Mouse (Mus musculus): Measurements from ENCODE around the gene Vps11. TPM values are rescaled to one million over a fixed set of nuclear protein-coding genes. Genes with fewer than 3 reads are reported as not detected.
"Not testable (repeated sequence)": the region's sequence is repeated elsewhere in the genome, so short reads cannot be mapped to it uniquely, and the experiment has no call there.

Gene Vps11
- total RNA-seq, 4 experiments from 2014 or later: 78.0 to 91.8 (median 85.8) TPM

DNA sequence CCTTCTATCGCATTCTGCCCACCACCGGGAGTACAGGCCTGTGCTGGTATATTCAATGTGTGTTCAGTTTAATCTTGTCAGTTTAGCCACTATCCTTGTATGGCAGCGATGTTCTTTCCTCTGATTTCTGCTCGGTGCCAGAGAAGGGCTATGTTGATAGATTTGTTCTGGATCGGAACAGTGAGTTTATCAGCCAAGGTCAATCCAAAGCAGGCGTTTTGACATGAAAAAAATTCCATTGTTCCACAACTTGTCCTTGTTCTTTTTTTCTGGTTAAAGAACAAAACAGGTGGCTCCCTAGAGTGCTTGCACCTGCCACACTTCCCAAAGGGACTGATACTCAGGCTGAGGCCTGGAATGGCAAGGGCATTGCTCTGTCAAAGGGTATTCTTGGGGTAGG is 14.7 kb upstream of the Vps11 start:
- DNase-seq: no peak

- no peak for DNase-seq
Measured at GRCm38 (mm10) chr9:44373386-44373785, 11.9 kb upstream of the Vps11 start.

DNA sequence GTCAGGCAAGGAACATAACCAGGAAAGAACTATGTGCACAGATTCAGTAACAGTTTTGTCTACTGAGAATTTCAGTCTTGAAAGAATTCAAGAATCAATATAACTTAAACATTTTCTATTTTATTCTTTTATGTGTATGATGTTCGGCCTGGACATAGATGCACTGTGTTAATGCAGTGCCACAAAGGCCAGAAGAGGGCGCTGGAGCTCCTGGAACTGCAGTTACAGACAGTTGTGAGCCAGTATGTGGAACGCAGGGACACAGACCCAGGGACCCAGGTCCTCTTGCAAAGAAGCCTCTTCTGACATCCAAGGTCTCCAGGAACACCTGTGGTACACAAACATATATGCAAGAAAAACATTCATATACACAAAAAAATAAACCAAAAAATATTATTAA is 3.0 kb upstream of the Vps11 start:
- no peak for DNase-seq

DNA sequence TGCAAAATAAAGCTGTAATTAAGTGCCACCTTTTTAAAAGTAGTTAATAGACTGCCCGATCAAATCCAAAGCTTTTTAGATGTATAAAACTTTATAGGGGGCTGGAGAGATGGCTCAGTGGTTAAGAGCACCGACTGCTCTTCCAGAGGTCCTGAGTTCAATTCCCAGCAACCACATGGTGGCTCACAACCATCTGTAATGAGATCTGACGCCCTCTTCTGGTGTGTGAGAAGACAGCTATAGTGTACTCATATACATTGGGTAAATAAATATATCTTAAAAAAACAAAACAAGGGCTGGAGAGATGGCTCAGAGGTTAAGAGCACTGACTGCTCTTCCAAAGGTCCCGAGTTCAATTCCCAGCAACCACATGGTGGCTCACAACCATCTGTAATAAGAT is 461 bp upstream of the Vps11 start:
- DNase-seq: not testable (repeated sequence)

- no peak for DNase-seq
Measured at GRCm38 (mm10) chr9:44357207-44357606, 4.3 kb downstream of the Vps11 start.

DNA sequence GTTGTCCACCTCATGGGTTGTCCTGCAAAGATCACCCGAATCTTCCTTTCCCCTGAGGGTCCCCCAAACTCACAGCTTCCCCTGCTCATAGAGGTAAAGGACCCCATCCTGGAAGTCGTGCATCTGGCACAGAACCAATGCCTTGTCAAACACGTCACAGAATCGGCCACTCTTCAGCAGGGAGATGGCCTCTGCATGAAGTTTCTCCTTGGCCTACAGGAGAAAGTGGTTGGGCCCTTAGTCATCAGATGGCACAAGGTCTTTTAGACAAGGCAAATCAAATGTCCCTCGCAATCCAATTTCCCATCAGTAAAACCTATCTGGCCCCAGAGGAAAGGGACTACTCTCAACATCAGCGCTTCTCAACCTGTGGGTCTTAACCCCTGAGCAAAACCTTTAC is 8.3 kb downstream of the Vps11 start:
- peak; percentile 68 for DNase-seq

DNA sequence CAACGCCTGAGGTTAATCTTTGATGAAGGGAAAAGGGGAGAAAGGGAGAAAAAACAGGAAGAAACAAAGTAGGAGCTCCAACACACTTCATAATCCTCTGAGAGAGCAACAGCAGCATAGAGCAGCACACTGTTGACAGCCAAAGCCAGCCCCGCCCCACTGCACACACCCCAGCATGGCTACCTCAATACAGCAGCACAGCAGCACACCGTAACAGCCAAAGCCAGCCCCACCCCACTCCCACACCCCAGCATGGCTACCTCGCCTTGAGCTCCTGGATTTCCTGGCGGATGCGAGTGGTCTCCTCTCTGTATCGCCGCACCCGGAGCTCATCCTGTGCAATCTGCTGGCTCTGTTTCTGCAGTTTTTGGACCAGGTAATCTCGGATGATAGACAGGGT is 9.1 kb downstream of the Vps11 start:
- DNase-seq: no peak

- DNase-seq: no peak
Measured at GRCm38 (mm10) chr9:44351396-44351795, 10.1 kb downstream of the Vps11 start.

DNA sequence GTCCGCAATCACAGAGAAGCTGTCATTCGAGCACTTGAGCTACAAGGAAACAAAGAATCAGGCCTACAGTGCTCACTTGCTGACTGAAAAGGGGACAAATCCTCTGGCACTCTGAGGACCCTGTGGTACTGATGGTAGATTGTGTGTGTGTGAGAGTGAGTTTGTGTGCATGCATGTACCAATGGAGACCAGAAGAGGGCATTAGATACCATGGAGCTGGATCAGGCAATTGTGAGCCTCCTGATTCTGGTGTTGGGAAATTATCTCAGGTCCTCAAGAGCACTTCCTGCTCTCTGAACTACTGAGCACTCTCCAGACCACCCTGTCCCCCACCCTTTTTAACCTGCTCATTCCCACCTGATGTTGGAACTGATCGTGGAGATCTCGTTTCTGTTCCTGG is 12.9 kb downstream of the Vps11 start:
- DNase-seq: no peak

GRCm38 (mm10) chr9:44347621-44348020 is 13.8 kb downstream of the Vps11 start:
- no peak for DNase-seq

- no peak for DNase-seq
Measured at GRCm38 (mm10) chr9:44347166-44347565, 14.3 kb downstream of the Vps11 start.

- no peak for DNase-seq
Measured at GRCm38 (mm10) chr9:44345570-44346433, 15.7 kb downstream of the Vps11 start.

- DNase-seq: peak; percentile 90
Measured at GRCm38 (mm10) chr9:44343781-44344421, 17.6 kb downstream of the Vps11 start, which contains the start of gene Hmbs. Gene Hmbs, minus strand, starts transcription at chr9:44344228.

DNA sequence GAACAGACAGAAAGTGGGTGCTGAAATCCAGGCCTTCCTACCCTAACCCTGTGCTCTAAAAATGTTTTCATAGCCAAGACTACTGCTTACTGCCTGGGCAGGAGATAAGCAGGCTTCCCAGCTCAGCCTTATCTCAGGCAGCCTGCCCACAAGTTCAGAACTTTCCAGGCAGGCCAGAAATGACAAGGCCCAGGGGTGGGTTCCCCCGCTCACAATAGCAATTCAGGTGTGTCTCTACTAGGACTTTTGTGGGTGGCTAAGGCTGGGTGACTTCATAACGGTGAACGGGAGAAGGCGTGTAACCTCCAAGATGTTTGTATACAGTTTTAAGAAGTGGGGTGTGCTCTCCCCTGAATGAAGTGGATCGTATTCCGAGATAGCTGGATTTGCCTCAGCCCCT is 18.2 kb downstream of the Vps11 start:
- DNase-seq: no peak

DNA sequence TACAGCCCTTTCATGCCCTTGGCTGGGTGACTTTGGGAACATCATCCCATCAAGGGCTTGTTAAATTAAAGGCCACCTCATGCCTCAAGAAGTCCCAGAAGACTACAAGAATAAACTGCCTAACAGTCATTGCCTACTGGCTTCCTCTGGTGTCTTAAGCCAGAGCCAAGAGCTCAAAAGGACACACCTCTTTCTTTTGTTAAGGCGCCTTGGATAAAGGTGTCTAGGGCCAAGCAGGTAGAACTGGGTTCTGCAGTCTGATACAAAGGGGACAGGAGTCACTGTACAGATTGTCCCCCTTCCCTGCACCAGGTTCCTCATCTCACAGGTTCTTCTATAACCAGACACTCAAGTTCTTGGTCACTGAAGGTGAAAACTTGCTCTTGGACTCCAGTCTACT is 18.9 kb downstream of the Vps11 start:
- DNase-seq: no peak

DNA sequence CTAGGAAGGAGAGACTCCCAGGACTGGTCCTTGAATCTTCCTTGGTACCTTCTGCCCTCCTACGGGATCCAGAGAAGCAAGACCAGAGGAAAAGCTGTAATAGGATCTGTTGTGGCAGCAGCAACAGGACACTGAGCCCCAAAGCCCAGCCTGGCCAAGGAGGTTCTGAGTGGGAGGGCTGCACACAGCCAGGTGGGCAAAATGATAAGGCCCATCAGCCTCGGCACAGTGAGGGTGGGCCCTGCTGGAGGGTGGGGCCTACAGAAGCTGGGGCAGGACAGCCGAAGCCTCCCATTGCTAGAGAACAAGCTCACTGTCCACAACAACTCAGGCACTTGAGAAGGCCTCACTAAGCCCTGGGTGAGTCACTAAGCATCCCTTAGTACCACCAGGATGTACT is 19.3 kb downstream of the Vps11 start:
- no peak for DNase-seq

- no peak for DNase-seq
Measured at GRCm38 (mm10) chr9:44341487-44341886, 20.0 kb downstream of the Vps11 start.

DNA sequence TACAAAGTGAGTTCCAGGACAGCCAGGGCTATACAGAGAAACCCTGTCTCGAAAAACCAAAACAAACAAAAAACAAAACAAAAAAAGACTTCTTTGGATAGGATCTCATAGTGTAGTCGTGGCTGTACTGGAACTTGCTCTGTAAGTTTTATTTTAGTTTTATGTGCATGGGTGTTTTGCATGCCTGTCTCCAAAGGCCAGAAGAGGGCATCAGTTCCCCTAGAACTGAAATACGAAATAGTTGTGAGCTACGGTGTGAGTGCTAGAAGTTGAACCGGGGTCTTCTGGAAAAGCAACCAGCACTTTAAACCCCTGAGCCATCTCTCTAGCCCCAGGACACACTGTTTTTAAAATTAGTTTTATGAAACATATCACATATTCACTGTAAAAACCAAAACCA is 22.9 kb downstream of the Vps11 start:
- no peak for DNase-seq

- no peak for DNase-seq
Measured at GRCm38 (mm10) chr9:44337436-44338169, 23.9 kb downstream of the Vps11 start.

DNA sequence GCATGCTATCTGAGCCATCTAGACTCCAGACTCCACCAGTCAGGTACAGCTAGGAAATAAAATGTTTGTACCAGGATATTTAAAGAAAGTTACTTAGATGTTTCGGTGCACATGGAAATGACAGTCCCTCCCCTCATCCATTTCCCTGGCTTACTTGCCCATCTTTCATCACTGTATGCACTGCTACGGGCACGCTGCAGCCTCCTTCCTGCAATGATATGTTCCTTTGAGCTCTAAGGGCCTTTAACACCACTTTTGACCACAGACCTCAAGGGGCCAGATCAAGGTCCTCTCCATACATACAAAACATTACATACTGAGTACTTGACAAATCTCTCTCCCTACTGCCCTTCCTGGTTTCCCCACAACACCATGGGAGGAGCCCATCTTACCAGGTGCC is 24.5 kb downstream of the Vps11 start:
- no peak for DNase-seq

GRCm38 (mm10) chr9:44336513-44336912 is 25.0 kb downstream of the Vps11 start:
- not testable (repeated sequence) for DNase-seq

- no peak for DNase-seq
Measured at GRCm38 (mm10) chr9:44336093-44336406, 25.4 kb downstream of the Vps11 start.

DNA sequence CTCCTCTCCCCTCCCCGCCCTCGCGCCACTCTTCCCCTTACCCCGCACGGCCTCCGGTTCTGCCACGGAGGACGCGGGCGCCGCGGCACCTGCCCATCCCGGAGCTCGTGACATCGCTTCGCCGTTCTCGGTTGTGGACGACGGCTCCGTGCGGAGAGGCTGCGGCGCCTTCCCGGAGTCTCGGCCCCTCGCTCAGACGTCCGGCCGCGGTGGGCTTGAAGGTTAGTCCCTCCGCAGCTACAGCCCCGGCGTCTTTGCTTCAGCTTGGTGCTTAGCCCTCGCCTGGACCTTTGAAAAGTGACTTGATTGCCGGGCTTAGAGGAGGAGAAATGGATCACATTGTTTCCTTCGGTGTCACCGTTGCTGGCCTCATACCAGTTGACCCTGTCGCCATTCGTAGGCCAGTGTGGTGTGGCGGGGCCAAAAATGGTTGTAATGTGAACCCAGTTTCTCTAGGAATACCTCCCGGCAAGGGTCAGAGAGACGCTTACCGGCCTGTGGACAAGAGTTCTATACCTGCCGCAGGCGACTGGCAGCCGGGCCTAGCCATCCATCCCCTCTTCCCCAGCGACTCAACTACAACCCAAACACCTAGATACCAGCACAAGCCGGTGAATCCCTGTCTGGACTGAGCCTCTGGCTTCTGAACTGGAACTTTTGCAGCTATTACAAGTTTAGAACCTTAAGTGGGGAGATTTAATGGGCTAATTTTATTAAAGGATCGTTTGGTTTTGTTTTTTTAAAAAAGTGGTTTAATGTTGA is 26.0 kb downstream of the Vps11 start:
- no peak for DNase-seq
